Mouse (Mus musculus): ENCODE data around the gene Rai14. TPM values are rescaled to one million over a fixed set of nuclear protein-coding genes. Genes with fewer than 3 reads are reported as not detected.

Gene Rai14
- polyA plus RNA-seq, 1 experiment = 2.1 TPM

DNA sequence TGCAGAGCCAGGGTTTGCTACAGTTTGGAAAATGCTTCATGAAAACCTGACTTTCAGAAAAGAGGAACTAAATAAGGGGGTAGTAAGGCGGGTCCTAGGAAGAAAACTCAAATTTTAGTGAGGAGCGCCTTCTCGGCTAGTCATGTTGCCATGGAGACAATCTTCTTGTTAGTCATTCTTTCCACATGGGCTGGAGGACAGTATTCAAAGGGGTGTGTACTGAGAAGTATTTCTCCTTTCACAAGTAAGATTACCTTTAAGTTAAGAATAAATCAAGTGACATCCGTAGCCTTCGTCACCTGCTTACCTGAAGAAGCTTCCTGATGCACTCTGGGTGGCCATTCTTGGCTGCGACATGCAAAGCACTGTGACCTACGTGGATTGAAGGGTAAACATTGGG, 115.0 kb downstream of the Rai14 start:
- 76% methylated on average over 7 of the region's 7 CpGs for WGBS
- Histone ChIP-seq H3K36me3 (ENCODE audit: control insufficient read depth, insufficient read depth, low read length) (no peaks in the 10 kb centered on the region), H3K27me3 (ENCODE audit: control insufficient read depth, insufficient read depth, low read length) (no peaks in the 10 kb centered on the region), H3K4me3 (ENCODE audit: low read depth, low read length) (no peak overlapping the region), H3K27ac (ENCODE audit: insufficient read depth, low read depth, low read length) (no peak overlapping the region), H3K4me1 (ENCODE audit: control insufficient read depth, insufficient read depth, insufficient read length, low read length) (no peaks in the 10 kb centered on the region)
- TF ChIP-seq CTCF (IDR thresholded peaks at IDR 0.05; ENCODE audit: extremely low read depth, insufficient read length, insufficient replicate concordance, low read depth, low read length) (no peak), POLR2A (IDR thresholded peaks at IDR 0.05; ENCODE audit: low read depth, low read length) (no peak)

GRCm38 (mm10) chr15:10598259-10599225, 115.9 kb downstream of the Rai14 start:
- no peak overlapping the region for H3K4me3 ChIP-seq (ENCODE audit: low read depth, low read length)
- no peak overlapping the region for H3K27ac ChIP-seq (ENCODE audit: insufficient read depth, low read depth, low read length)
- WGBS = 84% methylated on average over 16 of the region's 16 CpGs
- H3K36me3 ChIP-seq (ENCODE audit: control insufficient read depth, insufficient read depth, low read length) = no peaks in the 10 kb centered on the region
- no peaks in the 10 kb centered on the region for H3K27me3 ChIP-seq (ENCODE audit: control insufficient read depth, insufficient read depth, low read length)
- TF ChIP-seq POLR2A (IDR thresholded peaks at IDR 0.05; ENCODE audit: low read depth, low read length) = no peak
- no peak for TF ChIP-seq CTCF (IDR thresholded peaks at IDR 0.05; ENCODE audit: extremely low read depth, insufficient read length, insufficient replicate concordance, low read depth, low read length)
- H3K4me1 ChIP-seq (ENCODE audit: control insufficient read depth, insufficient read depth, insufficient read length, low read length) = no peaks in the 10 kb centered on the region

GRCm38 (mm10) chr15:10596871-10597270, 117.6 kb downstream of the Rai14 start:
- H3K27me3 ChIP-seq (ENCODE audit: control insufficient read depth, insufficient read depth, low read length) = no peaks in the 10 kb centered on the region
- WGBS = 93% methylated on average over 9 of the region's 9 CpGs
- H3K4me3 ChIP-seq (ENCODE audit: low read depth, low read length) = no peak overlapping the region
- no peak for TF ChIP-seq CTCF (IDR thresholded peaks at IDR 0.05; ENCODE audit: extremely low read depth, insufficient read length, insufficient replicate concordance, low read depth, low read length)
- no peak for TF ChIP-seq POLR2A (IDR thresholded peaks at IDR 0.05; ENCODE audit: low read depth, low read length)
- H3K4me1 ChIP-seq (ENCODE audit: control insufficient read depth, insufficient read depth, insufficient read length, low read length) = no peaks in the 10 kb centered on the region
- H3K36me3 ChIP-seq (ENCODE audit: control insufficient read depth, insufficient read depth, low read length) = no peaks in the 10 kb centered on the region
- no peak overlapping the region for H3K27ac ChIP-seq (ENCODE audit: insufficient read depth, low read depth, low read length)

- WGBS = 91% methylated on average over 6 of the region's 6 CpGs
- Histone ChIP-seq H3K4me3 (ENCODE audit: low read depth, low read length) (no peak overlapping the region), H3K36me3 (ENCODE audit: control insufficient read depth, insufficient read depth, low read length) (no peaks in the 10 kb centered on the region), H3K4me1 (ENCODE audit: control insufficient read depth, insufficient read depth, insufficient read length, low read length) (no peaks in the 10 kb centered on the region), H3K27me3 (ENCODE audit: control insufficient read depth, insufficient read depth, low read length) (no peaks in the 10 kb centered on the region), H3K27ac (ENCODE audit: insufficient read depth, low read depth, low read length) (no peak overlapping the region)
- no peak for TF ChIP-seq CTCF (IDR thresholded peaks at IDR 0.05; ENCODE audit: extremely low read depth, insufficient read length, insufficient replicate concordance, low read depth, low read length)
- no peak for TF ChIP-seq POLR2A (IDR thresholded peaks at IDR 0.05; ENCODE audit: low read depth, low read length)
Measured at GRCm38 (mm10) chr15:10595408-10595807, 119.0 kb downstream of the Rai14 start.

DNA sequence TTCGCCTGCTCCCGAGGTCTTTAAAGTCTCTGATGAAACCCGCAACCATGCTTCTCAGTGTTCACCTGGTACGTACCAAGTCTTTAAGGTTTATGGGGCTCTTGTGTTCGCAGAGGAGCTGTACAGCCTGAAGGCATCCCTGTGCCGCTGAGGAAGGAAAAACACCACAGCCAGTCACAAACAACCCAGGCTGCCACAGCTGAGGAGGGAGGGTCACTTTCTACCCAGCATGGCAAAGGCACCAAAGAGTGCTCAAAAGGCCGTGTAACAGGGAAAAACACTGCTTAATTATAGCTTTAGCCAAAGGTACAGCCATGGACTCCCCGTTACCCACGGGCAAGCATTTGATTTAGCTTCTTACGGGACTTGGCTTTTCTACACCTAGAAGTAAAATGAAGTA, 119.5 kb downstream of the Rai14 start:
- WGBS = 92% methylated on average over 10 of the region's 10 CpGs
- Histone ChIP-seq H3K4me3 (ENCODE audit: low read depth, low read length) (no peak overlapping the region), H3K27me3 (ENCODE audit: control insufficient read depth, insufficient read depth, low read length) (no peaks in the 10 kb centered on the region), H3K27ac (ENCODE audit: insufficient read depth, low read depth, low read length) (no peak overlapping the region), H3K4me1 (ENCODE audit: control insufficient read depth, insufficient read depth, insufficient read length, low read length) (no peaks in the 10 kb centered on the region), H3K36me3 (ENCODE audit: control insufficient read depth, insufficient read depth, low read length) (no peaks in the 10 kb centered on the region)
- TF ChIP-seq CTCF (IDR thresholded peaks at IDR 0.05; ENCODE audit: extremely low read depth, insufficient read length, insufficient replicate concordance, low read depth, low read length) (no peak), POLR2A (IDR thresholded peaks at IDR 0.05; ENCODE audit: low read depth, low read length) (no peak)

GRCm38 (mm10) chr15:10593094-10593493, 121.3 kb downstream of the Rai14 start:
- TF ChIP-seq CTCF (IDR thresholded peaks at IDR 0.05; ENCODE audit: extremely low read depth, insufficient read length, insufficient replicate concordance, low read depth, low read length) (no peak), POLR2A (IDR thresholded peaks at IDR 0.05; ENCODE audit: low read depth, low read length) (no peak)
- no peak overlapping the region for H3K27ac ChIP-seq (ENCODE audit: insufficient read depth, low read depth, low read length)
- no peaks in the 10 kb centered on the region for H3K36me3 ChIP-seq (ENCODE audit: control insufficient read depth, insufficient read depth, low read length)
- no peak overlapping the region for H3K4me3 ChIP-seq (ENCODE audit: low read depth, low read length)
- H3K4me1 ChIP-seq (ENCODE audit: control insufficient read depth, insufficient read depth, insufficient read length, low read length) = no peaks in the 10 kb centered on the region
- no peaks in the 10 kb centered on the region for H3K27me3 ChIP-seq (ENCODE audit: control insufficient read depth, insufficient read depth, low read length)
- WGBS = 61% methylated on average over 6 of the region's 6 CpGs

- no peaks in the 10 kb centered on the region for H3K4me1 ChIP-seq (ENCODE audit: control insufficient read depth, insufficient read depth, insufficient read length, low read length)
Measured at GRCm38 (mm10) chr15:10586565-10586964, 127.9 kb downstream of the Rai14 start.

More at GRCm38 (mm10) chr15:10586565-10586964, 127.9 kb downstream of the Rai14 start:
- Histone ChIP-seq H3K36me3 (ENCODE audit: control insufficient read depth, insufficient read depth, low read length) (peaks cover 2% of the 10 kb centered on the region; the same call in 1 of the 2 replicates), H3K4me3 (ENCODE audit: low read depth, low read length) (no peak overlapping the region), H3K27ac (ENCODE audit: insufficient read depth, low read depth, low read length) (no peak overlapping the region), H3K27me3 (ENCODE audit: control insufficient read depth, insufficient read depth, low read length) (no peaks in the 10 kb centered on the region)
- no peak for TF ChIP-seq CTCF (IDR thresholded peaks at IDR 0.05; ENCODE audit: extremely low read depth, insufficient read length, insufficient replicate concordance, low read depth, low read length)
- WGBS = 88% methylated on average over 2 of the region's 2 CpGs

Data from small intestine, adult 2 months (tissue).